Mouse (Mus musculus): ENCODE data around the gene Mrgprh.
A peak's percentile ranks its signal among the peaks of the same experiment; 100 is the strongest.
"Not testable (repeated sequence)": the region's sequence is repeated elsewhere in the genome, so short reads cannot be mapped to it uniquely, and the experiment has no call there.

The Mrgprh gene

GRCm38 (mm10) chr17:12868640-12869039 lies 7.2 kb upstream of the Mrgprh start:
- no peak for DNase-seq (ENCODE audit: low spot score)

GRCm38 (mm10) chr17:12872275-12873028 lies 3.4 kb upstream of the Mrgprh start:
- DNase-seq (ENCODE audit: low spot score): no peak

- peak; percentile 46 for DNase-seq (ENCODE audit: low spot score)
These were observed 4.3 kb downstream of the Mrgprh start for GRCm38 (mm10) chr17:12880178-12880577.

- no peak for DNase-seq (ENCODE audit: low spot score)
These were observed 5.4 kb downstream of the Mrgprh start for GRCm38 (mm10) chr17:12881216-12881615.

DNA sequence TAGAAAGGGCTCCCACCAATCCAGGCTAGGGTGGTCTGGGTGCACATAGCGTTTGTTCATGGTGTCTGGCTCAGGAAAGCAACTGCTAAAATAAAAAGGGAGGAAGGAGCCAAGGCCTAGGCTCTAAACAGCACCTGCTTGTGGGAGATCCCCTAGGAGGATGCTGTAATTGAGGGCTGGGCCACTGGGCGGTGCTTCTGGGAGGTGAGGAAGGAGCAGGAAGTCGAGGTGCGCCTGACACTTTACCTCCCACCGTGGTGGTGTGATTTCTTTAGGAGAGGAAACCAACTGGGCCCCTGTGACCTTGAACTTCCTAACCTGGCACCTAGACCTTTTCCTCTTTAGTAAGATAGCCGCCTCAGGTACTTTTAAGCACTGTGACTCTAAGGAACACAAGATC lies 10.8 kb downstream of the Mrgprh start:
- DNase-seq (ENCODE audit: low spot score): no peak

DNA sequence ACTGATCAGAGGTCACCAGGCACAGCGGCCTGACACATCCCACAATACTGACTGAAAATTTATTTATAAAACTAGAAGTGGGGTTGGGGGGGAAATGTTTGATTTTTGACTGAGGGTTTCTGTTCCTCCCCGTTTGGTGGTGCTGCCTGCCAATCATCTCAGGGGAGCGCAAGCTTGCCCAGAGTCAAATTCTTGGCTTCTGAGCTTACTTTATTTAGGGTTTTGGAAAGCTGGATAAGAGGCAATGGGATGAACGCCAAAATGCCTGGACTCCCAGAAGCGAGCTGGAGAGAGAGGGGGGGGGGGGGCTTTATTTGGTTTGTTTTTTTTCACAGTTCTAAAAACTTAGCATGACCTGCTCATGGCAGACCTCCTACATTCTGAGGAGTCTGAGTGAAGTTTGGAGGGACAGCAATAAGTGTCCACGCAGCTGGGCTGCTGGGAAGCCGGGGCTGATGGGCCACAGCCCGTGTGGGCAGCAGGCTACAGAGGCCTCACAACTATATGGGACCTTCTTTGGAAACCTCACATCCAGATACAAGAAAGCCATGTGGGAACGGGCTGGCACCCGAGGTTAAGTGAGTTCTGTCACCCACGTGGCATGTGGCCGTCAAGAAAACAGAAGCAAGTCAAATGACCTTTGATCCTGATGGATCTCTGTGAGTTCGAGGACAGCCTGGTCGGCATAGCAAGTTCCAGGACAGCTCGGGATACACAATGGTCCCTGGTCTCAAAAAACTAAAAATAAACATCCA lies 11.4 kb downstream of the Mrgprh start:
- DNase-seq (ENCODE audit: low spot score): no peak

GRCm38 (mm10) chr17:12891054-12891453 lies 15.2 kb downstream of the Mrgprh start:
- DNase-seq (ENCODE audit: low spot score): no peak

GRCm38 (mm10) chr17:12892033-12892432 lies 16.2 kb downstream of the Mrgprh start:
- DNase-seq (ENCODE audit: low spot score): no peak

DNA sequence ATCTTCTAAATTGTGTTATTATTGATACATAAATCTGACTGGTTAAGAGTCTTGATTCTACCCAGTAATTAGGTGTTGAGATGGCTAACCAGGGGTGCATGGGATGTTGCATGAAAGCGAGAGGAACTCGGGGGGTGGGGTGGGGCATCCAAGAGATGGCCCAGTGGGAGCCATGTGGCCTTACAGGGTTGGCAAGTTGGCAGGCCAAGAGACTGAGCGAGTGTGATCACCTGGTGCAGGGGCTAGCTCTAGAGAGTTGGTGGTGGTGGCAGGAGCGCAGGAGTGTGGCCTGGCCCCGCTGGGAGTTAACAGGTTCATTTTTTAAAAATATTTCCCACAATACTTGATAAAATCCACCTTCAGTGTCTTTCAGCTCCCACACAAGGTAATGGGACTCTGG lies 21.8 kb downstream of the Mrgprh start:
- DNase-seq (ENCODE audit: low spot score): no peak

GRCm38 (mm10) chr17:12898607-12899006 lies 22.8 kb downstream of the Mrgprh start:
- not testable (repeated sequence) for DNase-seq (ENCODE audit: low spot score)

DNA sequence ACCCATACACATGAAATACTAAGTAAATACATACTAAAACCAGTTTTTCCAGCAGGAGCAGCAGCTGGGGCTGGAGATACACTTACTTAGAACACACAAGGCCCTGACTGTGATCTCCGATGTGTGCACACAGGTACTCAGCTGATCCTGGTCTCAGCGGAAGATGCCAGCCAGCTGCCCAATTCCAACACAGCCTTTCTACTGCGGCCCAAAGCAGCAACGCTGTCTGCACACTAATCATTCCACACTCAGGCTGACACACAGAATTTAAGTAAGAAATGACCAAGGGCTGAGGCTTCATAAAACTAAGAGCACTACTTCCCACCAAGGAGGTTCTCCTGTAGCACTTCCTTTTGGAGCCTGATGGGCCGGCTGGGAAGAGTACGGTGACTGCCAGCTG lies 26.5 kb downstream of the Mrgprh start:
- DNase-seq (ENCODE audit: low spot score): no peak

DNA sequence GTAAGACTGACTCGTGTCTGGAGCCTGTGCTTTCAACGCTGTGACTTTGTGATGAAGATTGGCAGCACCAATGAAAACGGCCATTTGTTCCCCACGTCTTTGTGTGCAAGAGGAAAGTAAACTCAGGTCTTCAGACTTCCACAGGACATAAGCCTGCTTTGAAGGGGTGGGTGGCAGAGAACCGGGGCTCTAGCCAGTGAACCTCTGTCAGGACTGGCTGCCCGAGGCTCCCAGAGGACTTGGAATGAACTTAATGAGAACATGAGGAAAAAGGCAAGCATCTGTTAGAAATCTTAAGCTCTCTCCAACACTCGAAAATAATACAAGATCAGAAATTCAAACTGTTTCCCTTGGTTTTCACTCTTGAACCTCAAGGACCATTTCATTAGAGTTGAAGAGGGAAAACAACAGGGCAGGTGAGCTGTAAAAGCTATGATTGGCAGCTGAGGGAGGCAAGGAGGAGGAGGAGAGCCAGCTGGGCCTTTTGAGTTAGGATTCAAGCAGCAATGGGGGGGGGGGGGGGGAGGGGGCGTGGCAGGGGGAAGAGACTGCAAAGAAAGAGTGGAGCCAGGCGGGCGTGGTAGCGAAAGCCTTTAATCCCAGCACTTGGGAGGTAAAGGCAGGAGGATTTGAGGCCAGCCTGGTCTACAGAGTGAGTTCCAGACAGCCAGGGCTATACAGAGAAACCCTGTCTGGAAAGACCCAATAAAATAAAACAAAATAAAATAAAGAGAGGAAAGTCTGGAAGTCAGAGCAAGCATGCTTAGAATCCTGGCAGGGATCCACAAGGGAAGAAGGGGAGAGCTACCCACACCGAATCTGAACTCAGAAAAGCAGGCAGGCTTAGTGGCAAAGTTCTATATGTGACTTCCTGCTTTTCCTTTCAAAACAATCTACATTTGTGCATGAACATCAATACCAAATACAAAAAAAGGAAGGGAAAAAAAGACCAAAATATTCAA lies 27.8 kb downstream of the Mrgprh start:
- no peak for DNase-seq (ENCODE audit: low spot score)

- DNase-seq (ENCODE audit: low spot score): no peak
These were observed 28.5 kb downstream of the Mrgprh start for GRCm38 (mm10) chr17:12904349-12904748.

GRCm38 (mm10) chr17:12905810-12906209 lies 30.0 kb downstream of the Mrgprh start:
- DNase-seq (ENCODE audit: low spot score): no peak

DNA sequence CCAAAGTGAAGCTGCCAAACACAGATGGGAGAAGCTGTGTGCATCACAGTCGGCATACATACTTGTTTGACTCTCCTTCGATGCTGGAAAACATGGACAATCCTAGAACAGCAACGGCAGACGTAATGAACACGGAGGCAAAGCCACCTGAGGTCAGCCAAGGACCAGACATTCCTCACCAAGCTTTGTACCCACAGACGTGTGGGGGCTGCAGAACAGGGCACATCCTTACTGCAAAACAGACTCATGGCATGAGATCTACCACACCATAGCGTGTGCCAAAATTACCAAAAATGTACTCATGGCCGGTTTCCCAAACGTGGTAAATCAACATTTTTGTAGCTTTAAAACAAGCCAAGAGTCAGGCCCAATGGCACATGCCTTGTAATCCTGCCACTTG lies 30.6 kb downstream of the Mrgprh start:
- no peak for DNase-seq (ENCODE audit: low spot score)

- no peak for DNase-seq (ENCODE audit: low spot score)
These were observed 33.8 kb downstream of the Mrgprh start, which contains the start of gene Pnldc1 for GRCm38 (mm10) chr17:12909361-12910280. Pnldc1 (minus strand) TSS chr17:12910230.

DNA sequence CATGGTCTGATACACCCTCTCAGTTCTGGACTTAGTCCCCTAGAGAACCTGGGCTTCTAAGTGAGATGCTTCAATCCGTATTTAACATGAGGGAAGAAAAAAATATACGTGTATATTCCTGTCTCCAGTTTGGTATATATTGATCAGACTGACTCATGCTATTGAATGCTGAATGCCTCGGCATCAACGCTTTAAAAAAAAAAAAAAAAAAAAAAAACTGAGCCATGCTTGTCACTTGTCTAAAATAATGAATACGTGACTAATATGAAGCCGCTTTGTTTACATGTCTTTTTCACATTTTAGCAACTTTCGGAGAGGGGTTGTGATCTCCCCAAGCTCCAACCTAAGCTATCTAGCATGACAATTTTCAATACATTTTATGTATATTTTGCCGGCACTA lies 34.6 kb downstream of the Mrgprh start:
- DNase-seq (ENCODE audit: low spot score): no peak

DNA sequence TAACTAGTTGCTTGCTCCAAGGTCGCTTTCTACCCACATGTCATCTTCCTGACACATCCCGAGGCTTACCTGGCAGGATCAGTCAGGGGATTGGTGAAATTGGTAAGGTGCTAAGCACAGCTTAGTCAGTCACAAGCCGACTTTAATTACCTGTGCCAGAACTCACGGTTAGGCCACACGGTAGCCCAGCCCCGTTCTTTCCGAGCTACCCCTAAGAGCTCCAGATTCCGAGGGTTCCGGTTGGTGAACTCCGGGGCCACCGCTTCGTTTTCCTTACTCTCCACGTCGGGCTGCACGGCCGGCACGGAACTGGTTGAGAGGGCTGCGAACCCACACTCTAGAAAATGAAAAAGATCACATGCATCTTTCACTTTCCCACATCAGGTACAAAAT lies 39.6 kb downstream of the Mrgprh start, which contains the start of gene Tcp1:
Tcp1 (plus strand) TSS at position 214 of the 393 bp plus-strand sequence.
- DNase-seq (ENCODE audit: low spot score): no peak

DNA sequence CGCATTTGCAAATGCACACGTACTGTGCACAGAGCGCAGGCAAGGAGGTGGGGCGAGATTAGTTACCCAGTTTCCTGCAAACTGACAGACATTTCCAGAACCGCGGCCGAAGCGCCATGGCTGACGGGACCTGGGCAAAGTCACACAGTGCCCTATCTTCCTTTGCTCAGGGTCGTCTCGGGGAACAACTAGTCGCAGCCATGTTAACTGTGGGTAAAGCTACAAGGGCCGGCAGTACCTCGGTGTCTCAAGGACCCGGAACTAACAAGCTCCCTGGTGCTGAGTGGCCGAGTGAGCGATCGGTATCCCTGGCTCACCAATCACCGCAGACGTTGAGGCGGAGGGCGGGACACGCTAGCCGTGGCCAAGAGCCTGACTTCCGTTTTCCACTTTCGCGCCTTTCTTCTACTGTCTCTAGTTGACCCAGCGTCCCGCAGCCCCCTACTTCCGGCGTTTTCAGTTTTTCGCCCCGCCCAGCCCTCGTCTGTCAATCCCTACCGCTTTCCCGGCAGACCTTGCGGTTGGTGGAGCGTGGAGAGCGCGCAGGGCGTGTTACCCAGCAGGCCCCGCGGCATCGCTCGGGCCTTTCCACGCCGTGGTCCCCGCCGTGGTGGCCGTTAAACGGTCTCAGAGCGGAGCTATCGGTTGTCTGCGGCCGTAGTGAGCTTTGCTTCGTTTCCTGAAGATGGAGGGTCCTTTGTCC lies 40.2 kb downstream of the Mrgprh start, which contains the start of gene Mrpl18:
Mrpl18 (minus strand) TSS at position 465 of the 703 bp plus-strand sequence.
- peak; percentile 95 for DNase-seq (ENCODE audit: low spot score)
